Mouse (Mus musculus): ENCODE data around the gene Mbd3. TPM values are rescaled to one million over a fixed set of nuclear protein-coding genes. Genes with fewer than 3 reads are reported as not detected.
A peak's percentile ranks its signal among the peaks of the same experiment; 100 is the strongest.
"Not testable (repeated sequence)": the region's sequence is repeated elsewhere in the genome, so short reads cannot be mapped to it uniquely, and the experiment has no call there.

Mbd3 gene
- polyA plus RNA-seq, 2 experiments from 2014 or later: 26.7 to 27.2 TPM

- ATAC-seq: no peak
These were observed 31.4 kb downstream of the Mbd3 start for GRCm38 (mm10) chr10:80367954-80368353.

- ATAC-seq: no peak
These were observed 33.6 kb downstream of the Mbd3 start for GRCm38 (mm10) chr10:80365736-80366135.

- no peak for ATAC-seq
These were observed 35.6 kb downstream of the Mbd3 start for GRCm38 (mm10) chr10:80363734-80364133.

GRCm38 (mm10) chr10:80357994-80358639, 41.2 kb downstream of the Mbd3 start:
- ATAC-seq: no peak

- ATAC-seq: no peak
These were observed 42.0 kb downstream of the Mbd3 start for GRCm38 (mm10) chr10:80357336-80357735.

GRCm38 (mm10) chr10:80356737-80357136, 42.6 kb downstream of the Mbd3 start:
- no peak for ATAC-seq

- no peak for ATAC-seq
These were observed 43.2 kb downstream of the Mbd3 start, which contains the start of gene Plk5 for GRCm38 (mm10) chr10:80356001-80356682. Gene Plk5, plus strand, starts transcription at chr10:80356459.

- no peak for ATAC-seq
These were observed 43.9 kb downstream of the Mbd3 start for GRCm38 (mm10) chr10:80355431-80355830.

GRCm38 (mm10) chr10:80352727-80353126, 46.6 kb downstream of the Mbd3 start:
- no peak for ATAC-seq

- ATAC-seq: no peak
These were observed 47.5 kb downstream of the Mbd3 start for GRCm38 (mm10) chr10:80351896-80352295.

- peak; percentile 78 for ATAC-seq
These were observed 49.1 kb downstream of the Mbd3 start for GRCm38 (mm10) chr10:80350292-80350691.

- no peak for ATAC-seq
These were observed 50.4 kb downstream of the Mbd3 start for GRCm38 (mm10) chr10:80348981-80349380.

GRCm38 (mm10) chr10:80348244-80348781, 51.0 kb downstream of the Mbd3 start, which contains the start of gene Adamtsl5:
Gene Adamtsl5, minus strand, starts transcription at chr10:80348412.
- peak; percentile 67 for ATAC-seq

GRCm38 (mm10) chr10:80347514-80347967, 51.8 kb downstream of the Mbd3 start:
- ATAC-seq: no peak

- not testable (repeated sequence) for ATAC-seq
These were observed 53.4 kb downstream of the Mbd3 start for GRCm38 (mm10) chr10:80345929-80346328.

- no peak for ATAC-seq
These were observed 54.2 kb downstream of the Mbd3 start for GRCm38 (mm10) chr10:80345122-80345521.

- ATAC-seq: no peak
These were observed 55.2 kb downstream of the Mbd3 start for GRCm38 (mm10) chr10:80344131-80344661.

- no peak for ATAC-seq
These were observed 55.9 kb downstream of the Mbd3 start for GRCm38 (mm10) chr10:80343425-80343895.

- peak; percentile 63 for ATAC-seq
These were observed 56.5 kb downstream of the Mbd3 start for GRCm38 (mm10) chr10:80342749-80343424.

Measured in CD4-positive, CD25-positive, alpha-beta regulatory T cell, adult 4 months (primary cell).